Mouse (Mus musculus) hindlimb bud, embryonic 11.5 days (tissue): ENCODE data around the gene Gm9803.

ENCODE experiments used
- DNase-seq: peaks from one replicate; pipeline ENCODE4 v3.0.0-alpha.2; 2012; ENCODE audit warnings: low read depth, low spot score; ENCODE audit errors: extremely low spot score

Gm9803 gene

GRCm38 (mm10) chr10:43512976-43513375 lies 10.9 kb upstream of the Gm9803 start:
- no peak for DNase-seq

DNA sequence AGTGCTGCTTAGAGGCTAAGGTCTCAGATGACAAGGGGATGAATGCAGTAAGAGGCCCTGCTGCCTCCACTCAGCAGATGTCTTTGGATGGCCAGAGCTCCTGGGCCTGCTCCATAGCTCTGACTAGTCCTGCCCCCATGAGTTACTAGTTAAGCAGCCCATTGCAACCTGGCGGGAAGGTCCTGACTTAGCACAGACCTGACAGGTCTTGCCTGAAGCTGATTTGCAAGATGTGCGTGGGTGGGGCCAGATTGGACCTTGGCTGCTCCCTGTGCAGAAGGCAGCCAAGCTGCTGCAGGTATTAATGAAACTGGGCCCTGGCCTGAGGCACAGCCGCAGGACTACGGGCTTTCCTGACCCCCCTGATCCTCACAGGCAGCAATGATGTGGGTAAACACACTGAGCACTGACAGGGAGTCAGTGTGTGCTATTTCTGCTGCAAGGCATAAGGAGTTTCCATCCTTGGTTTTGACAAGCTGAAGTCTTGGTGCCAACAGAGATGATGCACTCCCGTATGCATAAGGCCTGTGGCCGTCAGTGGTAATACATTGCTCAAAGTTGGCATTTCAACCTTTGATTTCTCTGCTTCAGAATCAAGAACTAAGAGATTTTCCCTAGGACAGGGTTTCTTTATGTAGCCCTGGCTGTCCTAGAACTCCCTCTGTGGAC lies 6.8 kb upstream of the Gm9803 start:
- no peak for DNase-seq

DNA sequence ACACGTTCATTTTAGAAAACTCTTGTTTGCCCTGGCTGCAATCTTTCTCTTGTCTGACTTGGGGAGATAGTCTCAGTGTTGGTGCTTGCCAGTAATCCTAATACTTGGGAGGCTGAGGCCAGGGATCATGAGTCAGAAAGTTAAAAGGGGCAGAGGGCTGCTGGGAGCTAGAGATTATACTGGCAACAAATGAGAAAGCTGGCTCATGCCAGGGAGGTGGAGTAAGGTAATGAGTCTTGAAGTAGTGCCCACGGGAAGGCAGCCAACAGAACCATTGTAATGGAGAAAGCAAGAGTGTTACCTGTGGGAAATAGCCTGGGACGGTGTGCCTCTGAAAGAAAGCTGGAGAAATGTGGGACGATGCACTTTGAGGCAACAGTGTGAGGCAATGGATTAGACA lies 6.0 kb upstream of the Gm9803 start:
- no peak for DNase-seq

DNA sequence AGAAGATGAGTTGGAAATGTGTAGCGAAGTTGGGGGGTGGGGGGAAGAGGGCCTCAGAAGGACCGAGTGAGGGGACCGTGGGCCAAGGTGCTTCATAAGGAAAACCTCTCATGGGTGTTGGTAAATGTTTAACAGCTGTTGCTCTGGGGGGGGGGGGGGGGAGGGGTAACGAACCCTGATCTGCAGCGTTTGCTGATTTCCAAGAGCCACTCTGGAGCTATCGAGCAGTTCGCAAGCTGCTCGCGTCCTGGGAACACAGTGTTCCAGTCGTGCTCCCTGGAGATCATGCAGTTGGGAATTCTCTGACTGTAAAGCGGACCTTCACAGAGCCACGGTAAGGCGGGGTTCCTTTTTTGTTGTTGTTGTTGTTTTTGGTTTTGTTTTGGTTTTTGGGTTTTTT lies 5.5 kb upstream of the Gm9803 start:
- no peak for DNase-seq

DNA sequence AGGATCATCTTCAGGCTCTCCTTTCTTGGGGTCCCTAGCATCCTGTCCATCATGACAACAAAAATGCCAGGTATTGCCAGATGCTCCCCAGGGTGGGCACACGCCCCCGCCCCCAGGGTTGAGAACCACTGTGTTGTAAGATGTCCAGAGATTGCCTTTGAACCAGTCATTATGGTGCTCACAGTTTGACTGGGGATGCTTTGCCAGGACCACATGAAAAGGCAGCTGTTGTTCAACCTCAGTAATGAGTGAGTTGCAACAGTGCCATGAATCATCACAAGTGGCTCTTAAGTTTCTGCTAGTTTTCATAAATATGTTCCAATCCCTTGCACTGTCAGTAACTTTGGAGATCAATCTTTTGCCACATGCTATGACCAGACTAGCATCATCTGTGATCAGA lies 3.9 kb upstream of the Gm9803 start:
- DNase-seq: no peak

GRCm38 (mm10) chr10:43527283-43528269 lies 3.7 kb downstream of the Gm9803 start:
- DNase-seq: no peak

DNA sequence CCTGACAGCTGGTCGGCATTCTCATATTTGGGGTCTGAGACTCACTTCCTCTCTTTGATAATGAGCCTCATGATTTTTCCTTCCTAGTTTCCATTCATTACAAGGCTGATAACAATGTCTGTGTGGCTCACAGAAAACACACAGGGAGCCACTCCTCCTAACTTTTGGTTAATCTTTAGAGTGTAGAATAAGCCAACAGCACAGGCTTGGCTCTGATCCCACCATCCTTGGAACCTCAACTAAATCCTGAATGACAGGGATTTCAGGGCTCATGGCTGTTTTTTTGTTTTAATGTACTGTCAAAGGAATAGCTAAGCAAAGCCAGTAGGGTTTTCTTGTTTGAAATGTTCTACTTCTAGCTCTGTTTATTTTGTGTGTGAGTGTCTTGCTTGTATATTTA lies 10.5 kb downstream of the Gm9803 start:
- no peak for DNase-seq

- DNase-seq: no peak
These were observed 13.8 kb downstream of the Gm9803 start for GRCm38 (mm10) chr10:43537652-43538051.

DNA sequence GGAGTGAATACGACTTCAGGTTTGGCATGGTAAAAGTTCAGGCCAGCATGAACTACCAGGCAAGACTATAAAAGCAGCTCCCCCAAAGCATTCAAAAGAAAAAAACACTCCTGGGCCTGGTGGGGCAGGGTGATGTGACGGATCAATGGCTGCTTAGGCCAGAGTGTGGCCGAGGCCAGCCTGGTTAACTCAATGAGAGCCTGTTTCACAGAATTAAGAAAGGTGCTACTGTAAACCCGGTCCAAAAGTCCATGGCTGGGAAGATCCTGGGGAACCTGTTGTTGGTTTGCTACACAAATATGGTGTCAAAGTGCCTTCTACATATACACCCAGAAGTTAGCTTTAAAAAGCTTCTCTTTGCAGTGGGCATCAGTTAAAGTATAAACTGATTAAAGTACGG lies 14.9 kb downstream of the Gm9803 start:
- DNase-seq: no peak

GRCm38 (mm10) chr10:43539746-43540310 lies 15.9 kb downstream of the Gm9803 start:
- no peak for DNase-seq

DNA sequence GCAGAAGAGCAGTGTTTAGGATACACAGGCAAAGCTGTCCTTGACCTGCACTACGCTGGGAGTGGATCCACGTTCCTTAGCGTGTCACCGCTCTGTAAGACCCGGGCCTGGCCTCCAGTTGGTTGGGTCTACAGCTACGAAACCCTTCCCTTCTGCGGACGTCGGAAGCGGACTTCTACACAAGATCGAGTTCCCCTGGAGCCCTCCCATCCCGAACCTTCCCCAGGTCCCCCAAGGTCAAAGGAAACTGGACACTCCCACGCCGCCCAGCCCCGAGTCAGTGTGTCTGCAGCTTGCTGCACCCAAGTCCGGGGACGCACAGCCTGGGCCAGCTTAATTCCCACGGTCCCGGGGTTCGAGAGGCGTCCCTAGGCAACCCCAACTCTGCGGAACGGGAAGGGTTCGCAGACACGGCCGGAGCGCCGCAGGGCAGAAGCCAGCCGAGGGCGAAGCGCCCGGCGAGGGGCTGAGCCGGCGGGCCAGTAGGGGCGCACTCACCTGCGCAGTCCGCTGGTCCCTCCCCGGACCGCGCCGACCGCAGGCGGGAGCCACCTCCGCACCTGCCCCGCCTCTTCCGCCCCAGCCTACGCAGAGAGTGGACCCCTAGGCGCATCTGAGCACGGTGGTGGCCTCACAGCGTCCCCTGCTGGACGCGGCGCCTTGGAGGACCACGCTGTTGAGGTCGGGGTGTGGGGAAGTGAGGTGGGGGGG lies 16.7 kb downstream of the Gm9803 start, which contains the start of gene 1700021F05Rik:
Gene 1700021F05Rik, minus strand, starts transcription at position 553 of the 711 bp plus-strand sequence.
- peak; percentile 72 for DNase-seq

DNA sequence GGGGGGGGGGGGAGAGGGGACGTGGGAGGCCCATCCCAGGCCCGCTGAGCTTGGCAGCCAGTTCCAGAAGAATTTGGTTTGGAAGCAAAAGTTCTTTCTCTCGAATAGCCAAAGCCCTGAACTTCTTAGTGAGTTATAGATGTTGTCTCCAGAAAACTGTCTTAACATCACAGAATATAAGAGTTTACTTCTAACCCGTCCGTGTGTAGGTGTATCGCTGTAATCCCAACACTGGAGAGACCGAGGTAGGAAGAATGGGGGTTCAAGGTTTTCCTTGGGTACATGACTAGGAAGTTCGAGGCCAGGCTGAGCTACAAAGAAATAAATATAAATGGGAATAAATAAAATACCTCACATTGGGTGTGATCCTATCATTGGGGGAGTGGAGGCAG lies 17.3 kb downstream of the Gm9803 start:
- DNase-seq: no peak

GRCm38 (mm10) chr10:43549411-43549810 lies 25.5 kb downstream of the Gm9803 start:
- DNase-seq: no peak

GRCm38 (mm10) chr10:43550923-43551322 lies 27.0 kb downstream of the Gm9803 start:
- DNase-seq: no peak

GRCm38 (mm10) chr10:43551388-43551787 lies 27.5 kb downstream of the Gm9803 start:
- DNase-seq: no peak

DNA sequence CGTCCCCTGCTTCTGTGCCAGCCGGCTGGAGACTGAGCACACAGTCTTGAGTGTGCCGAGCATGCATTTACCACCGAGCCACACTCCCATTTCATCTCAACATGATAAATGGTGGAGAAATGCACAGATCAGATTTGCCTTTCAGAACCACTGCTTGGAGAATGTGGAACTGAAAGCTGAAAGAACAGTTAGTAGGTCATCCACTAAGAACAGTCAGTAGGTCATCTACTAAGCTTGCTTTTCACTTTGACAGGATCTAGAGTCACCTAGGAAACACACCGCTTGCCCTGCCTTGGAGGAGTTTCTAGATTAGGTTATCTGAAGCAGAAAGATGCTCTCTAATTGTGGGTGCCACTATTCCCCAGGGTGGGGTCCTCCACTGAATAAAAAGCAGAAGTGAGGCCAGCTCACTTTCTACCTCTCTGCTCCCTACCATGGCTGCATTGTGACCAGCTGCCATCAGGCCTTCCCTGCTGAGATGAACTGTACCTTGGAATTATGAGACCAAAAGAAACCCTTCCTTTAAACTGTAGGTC lies 33.8 kb downstream of the Gm9803 start:
- no peak for DNase-seq

- no peak for DNase-seq
These were observed 35.4 kb downstream of the Gm9803 start for GRCm38 (mm10) chr10:43559313-43559712.

- no peak for DNase-seq
These were observed 36.9 kb downstream of the Gm9803 start for GRCm38 (mm10) chr10:43560765-43561164.

- no peak for DNase-seq
These were observed 37.4 kb downstream of the Gm9803 start for GRCm38 (mm10) chr10:43561311-43561710.
